Mouse (Mus musculus): ENCODE results near the gene Trap1.

DNA sequence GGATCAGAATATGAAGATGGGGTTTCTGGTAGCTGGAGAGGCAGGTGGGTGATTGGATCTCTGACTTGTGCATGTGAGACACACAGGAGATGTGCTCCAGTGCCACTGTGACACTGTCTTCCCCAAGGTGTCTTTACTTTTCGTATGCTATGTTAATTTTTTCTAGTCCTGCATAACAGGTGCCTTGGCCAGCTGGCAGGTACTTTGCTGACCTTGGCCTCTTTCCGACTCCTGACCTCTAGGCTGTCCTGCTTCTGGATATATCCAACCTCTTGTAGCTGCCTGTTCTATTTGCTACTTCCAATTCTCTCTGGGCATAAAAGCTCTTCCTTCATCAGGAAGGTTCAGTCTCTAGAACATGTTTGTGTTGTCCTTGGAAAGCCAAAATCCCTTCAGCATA, 42.1 kb downstream of the Trap1 start:
- TF ChIP-seq ZNF384 (IDR thresholded peaks at IDR 0.05; ENCODE audit: low read depth, low read length) (no peak), MAFK (IDR thresholded peaks at IDR 0.05; ENCODE audit: insufficient read depth, low read depth, low read length) (no peak), ZC3H11A (IDR thresholded peaks at IDR 0.05; ENCODE audit: borderline replicate concordance, low read depth, low read length) (no peak), HCFC1 (IDR thresholded peaks at IDR 0.05; ENCODE audit: borderline replicate concordance, insufficient read depth, low read length) (no peak)

All from ES-E14 (cell line).